Mouse (Mus musculus) liver, adult 2 months (tissue): ENCODE measurements around the gene Oasl2.

Experiments used
- CTCF ChIP-seq: fragments of 200-500 bp; IDR thresholded peaks from 2 replicates; pipeline ENCODE4 v1.5.1; 2011; ENCODE audit warnings: low read depth, low read length, control low read depth
- POLR2A ChIP-seq: fragments of 200-500 bp; IDR thresholded peaks from 2 replicates; pipeline ENCODE4 v1.6.1; 2011; ENCODE audit warnings: low read length, control low read depth; ENCODE audit not compliant: insufficient read depth; ENCODE audit errors: extremely low read depth

- TF ChIP-seq CTCF: no peak
- no peak for TF ChIP-seq POLR2A
Measured at GRCm38 (mm10) chr5:114895542-114895941, 1.2 kb upstream of the Oasl2 start.
